Mouse (Mus musculus) CH12F3 (cell line): Measurements from ENCODE around the gene Syde2.

Experiments used
- in situ Hi-C: fragments of 300-500 bp; cut with MboI; formaldehyde crosslinking; loops from 2 replicates; pipeline ENCODE4 v1.14.3; 2020; ENCODE audit warnings: low sequenced_read_pairs

Gene Syde2

DNA sequence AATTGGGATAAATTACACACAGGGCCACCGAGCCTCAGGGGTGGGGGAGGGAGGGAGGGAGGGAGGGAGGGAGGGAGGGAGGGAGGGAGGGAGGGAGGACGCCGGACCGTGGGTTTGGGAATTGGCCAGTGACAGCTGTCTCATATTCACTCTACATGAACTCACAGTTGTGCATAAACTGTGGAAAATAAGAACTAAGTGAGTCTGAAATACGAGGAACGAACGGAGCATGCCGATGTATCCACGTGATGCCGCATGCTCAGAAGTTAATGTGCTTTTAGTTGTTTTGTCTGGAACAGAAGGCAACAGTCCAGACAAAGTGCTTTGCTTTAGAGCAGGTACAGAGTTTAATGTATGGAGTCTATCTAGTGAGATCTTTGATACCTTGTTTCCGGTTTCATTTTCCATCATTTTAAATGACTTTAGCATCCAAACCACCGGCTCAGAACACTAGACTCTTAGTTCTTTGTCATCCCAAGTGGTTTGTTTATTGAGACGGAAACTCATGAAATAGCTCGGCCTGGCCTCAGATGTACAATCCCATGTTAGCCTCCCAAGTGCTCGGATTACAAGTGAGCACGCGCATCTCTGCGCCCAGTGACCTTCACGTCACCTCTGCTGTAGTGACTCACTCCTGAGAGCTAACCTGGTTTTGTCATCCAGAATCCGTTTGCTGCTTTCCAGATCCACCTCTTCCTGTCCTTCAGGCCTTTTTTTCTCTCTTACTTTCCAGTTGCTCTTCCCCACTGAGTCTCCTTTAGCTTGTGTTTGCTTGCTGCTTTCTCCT lies 22.4 kb downstream of the Syde2 start:
- in situ Hi-C loops = no loop called here

DNA sequence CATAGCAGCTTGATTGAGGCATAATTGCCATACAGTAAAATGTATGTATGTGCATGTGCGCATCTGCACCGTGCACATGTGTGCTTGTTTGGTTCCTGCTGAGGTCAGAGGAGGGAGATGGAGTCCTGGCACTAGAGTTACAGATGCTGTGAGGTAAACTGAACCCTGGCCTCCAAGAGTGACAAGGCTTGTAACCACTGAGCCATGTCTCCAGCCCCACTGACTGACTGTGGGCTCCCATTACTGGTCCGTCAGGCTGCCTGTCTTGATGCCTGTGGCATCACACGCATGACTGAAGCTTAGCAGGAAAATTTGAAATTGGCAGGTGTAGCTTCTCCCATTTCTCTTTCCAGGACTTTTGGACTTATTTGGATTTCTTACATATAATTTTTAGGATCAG lies 23.1 kb downstream of the Syde2 start:
- in situ Hi-C loops = no loop called here

DNA sequence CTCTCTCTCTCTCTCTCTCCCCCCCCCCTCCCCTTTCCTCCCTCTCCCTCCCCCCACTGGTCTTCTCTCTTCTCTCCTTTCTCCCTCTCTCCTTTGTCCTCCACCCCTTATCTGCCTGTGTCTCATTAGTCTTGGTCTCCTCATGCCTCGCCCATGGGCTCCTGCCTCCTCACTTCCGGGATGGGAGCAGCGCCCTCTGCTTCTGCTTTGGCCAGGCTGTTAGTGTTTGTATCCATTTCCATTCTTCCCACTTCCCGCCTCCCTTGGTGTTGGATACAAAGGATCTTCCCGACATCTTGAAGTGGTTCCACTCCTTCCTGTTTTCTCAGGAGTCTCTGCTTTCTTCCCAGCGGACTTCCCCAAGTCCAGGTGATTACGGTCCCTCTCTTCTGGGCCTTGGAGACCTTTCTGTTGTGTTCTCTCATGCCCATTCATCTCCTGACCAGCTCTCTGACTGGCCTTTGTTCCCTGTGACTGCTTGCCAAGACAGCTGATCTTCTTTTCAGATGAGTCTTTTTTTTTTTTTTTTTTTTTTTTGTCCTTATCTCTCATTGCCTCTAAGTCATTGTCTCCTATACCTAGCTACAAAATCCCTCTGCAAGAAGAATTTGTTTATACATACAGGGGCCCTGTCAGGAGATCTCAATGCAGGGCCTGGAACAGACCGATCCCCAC lies 24.0 kb downstream of the Syde2 start:
- in situ Hi-C loops = no loop called here

DNA sequence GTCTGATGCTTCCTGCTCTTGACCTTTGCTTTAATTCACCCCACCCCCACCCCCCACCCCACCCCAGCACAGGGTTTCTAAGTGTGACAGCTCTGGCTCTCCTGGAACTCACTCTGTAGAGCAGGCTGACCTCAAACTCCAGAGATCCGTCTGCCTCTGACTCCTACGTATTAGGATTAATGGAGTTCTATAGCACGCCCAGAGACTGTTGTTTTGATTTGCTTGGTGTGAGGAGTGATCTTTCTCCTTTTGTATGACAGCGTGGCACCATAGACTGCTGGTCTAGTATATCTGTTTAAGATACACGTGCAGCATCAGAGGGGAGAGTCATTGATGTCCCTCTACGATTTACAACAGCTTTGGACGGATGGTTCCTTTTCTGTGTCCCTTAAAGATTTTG lies 25.8 kb downstream of the Syde2 start:
- in situ Hi-C loops = no loop called here

DNA sequence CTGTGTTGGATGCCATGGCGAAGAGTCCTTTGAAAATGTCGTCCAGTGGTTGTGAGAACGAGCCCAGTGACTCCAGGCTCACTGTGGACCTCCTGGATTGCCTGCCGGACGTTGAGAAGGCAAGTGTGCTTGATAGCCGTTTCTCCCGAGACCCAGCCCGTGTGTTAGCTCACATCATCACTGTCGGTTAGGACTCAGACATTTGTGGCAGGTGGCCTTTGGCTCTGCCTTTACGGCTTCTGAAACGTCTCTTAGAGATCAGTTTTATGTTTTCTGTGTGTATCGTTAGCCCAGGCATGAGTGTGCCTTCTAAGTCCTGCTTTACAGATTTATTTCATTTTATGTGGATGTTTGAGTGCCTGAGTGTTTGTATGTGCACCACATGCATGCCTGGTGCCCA lies 26.7 kb downstream of the Syde2 start:
- in situ Hi-C loops = no loop called here

DNA sequence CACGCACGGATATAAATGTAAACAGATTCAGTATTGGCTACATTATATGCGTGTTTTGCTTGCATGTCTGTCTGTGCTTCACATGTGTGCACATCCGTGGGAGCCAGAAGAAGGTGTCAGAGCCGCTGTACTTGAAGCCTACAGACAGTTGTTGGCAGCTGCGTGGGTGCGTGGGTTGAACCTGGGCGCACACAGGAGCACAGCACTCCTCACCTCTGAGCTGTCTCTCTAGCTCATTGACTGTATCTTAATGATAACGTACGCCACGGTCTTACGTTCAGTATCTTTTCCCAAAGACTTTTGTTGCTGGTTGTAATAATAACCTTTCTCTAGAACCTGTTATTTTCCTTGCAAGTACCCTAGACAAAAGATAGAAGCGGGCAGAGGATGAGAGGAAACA lies 29.3 kb downstream of the Syde2 start:
- in situ Hi-C loops = no loop called here

DNA sequence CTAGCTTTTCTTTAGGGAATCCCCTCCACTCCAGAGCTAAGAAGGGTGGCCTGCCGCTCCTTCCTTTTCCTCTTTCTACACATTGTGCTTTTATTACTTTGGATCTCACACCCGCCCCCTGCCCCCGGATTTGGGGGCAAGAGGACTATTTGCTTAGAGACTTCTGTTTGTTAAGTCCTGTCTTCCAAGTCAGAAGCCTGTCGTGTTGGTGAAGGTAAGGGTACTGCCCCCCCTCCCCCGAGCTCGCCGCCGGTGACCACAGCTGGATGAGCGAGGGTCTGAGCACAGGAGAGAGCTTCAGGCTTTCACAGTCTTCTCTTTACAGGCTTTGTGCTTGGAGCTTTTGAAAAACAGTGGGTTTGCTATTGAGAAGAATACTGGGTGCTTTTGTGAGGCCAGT lies 29.9 kb downstream of the Syde2 start:
- in situ Hi-C loops = no loop called here

DNA sequence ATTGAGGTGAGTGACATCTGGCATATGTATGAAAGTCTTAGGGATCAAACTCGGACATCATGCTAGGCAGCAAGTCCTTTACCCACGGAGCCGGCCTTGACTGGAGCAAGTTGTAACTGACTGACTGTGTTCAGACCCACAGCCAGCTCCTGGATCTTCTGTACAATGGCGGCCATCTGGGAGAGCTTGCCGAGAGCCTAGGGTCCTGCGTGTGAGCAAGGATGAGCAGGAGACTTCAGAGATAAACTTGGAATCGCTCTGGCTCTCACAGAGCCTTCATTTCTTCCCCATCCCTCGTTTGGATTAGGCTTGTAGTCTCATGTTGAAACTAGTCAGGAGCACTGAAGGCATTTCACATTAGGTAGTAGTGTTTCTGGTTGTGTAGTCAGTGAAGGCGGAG lies 34.6 kb downstream of the Syde2 start:
- in situ Hi-C loops = no loop called here

DNA sequence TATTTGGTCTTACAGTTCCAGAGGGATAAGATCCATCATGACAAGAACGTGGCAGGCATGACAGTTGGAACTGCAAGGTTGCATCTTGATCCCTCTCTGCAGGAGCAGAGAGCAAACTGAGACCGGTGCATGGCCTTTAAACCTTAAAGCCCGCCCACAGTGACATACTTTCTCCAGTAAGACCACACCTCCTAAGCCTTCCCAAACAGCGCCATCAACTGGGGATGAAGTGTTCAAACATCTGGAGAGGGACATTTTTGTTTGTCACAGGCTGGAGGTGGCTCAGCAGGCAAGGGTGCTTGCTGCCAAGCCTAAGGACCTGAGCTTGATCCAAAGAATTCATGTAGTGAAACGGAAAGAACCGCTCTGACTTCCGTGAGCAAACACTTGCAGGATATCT lies 37.1 kb downstream of the Syde2 start:
- in situ Hi-C loops = no loop called here

DNA sequence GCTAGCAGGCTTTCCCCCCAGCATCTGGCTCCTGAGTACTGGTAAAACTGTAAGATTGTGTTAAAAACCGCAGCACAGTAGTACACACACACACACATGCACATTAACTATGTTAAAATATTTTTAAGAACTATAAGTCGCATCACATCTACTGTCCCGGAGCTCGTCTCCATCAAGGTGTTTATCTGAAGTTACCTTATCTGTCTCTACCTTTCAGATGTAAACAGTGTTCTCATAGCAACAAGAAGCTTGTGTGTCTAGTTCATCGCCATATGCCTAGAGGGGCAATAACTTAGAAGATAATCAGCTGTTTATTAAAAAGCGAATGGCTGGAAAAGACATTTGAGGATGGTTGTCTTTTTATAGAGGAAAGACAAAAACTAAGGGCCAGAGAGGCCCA lies 37.8 kb downstream of the Syde2 start:
- in situ Hi-C loops = no loop called here

DNA sequence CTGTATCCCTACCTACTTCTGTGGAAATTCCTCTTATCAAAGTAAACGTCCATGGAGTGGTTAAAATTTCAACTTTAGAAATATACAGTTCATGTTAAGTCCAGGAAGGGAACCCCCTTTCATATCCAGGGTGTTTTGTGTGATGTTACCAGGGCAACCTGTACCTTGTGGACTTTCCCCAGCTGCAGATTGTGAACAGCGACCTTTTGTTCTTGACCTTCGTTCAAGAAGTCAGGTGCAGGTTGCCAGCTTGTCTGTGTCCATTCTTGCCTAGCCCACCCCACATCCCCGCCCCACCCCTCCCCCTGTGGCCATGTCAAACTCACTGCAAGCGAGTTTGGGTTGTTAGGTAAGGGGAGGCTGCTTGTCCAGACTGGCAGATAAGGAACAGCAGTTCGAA lies 39.4 kb downstream of the Syde2 start:
- in situ Hi-C loops = no loop called here

DNA sequence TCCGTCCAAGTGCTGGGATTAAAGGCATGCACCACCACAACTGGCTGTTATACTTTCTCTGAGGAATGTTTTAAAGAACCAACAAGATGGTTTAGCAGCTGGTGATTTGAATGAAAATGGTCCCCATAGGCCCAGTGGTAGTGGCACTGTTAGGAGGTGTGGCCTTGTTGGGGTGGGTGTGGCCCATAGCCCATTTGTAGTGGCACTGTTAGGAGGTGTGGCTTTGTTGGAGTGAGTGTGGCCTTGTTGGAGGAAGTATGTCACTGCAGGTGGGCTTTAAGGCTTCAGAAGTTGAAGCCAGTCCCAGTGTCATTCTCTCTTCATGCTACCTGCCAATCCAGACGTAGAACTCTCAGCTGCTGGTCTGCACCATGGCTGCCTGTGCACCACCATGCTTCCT lies 40.7 kb downstream of the Syde2 start:
- in situ Hi-C loops = no loop called here

DNA sequence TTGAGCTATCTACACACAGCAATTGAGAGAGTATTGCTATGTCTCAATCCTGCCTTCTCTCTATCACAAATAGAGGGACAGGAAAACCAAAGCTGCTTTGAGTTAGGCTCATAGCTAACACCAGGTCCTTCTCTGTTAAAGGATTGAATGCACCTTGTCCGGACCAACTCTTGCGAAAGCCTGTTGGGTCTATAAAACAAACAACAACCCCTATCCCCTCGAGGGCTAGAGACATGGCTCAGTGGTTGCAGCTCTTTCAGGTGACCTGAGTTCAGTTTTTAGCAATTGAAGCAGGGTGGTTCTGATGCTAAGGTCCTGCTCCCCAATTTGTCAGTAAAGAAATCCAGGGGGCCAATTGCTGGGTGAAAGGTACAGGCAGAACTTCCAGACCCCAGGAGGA lies 41.6 kb downstream of the Syde2 start:
- in situ Hi-C loops = no loop called here

DNA sequence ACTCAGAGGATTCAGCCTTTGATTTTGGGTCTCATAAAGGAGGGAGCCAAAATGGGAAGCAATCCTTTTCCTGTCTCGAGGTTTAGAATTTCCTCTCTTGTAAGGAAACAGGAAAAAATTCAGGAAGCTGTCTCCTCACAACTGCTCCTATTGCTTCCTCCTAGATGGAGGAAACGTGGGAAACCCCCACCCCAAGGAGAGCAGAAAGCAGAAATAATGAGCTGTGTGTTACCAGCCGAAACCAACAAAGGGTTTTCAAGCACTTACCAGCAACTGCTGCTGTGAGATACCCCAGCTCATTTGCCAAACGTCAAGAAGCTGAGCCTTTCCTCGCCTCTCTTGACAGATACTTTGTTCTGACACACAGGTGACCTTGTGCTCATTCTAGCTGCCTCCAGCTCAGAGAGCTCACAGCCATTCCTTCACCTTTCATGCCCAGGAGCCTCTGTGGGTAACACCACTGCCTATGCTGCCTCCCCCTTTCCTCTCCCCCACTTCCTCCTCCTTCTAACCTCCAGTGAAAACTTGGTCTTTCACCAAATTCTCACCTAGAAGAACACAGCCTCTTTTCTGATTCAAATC lies 42.7 kb downstream of the Syde2 start:
- in situ Hi-C loops = no loop called here

DNA sequence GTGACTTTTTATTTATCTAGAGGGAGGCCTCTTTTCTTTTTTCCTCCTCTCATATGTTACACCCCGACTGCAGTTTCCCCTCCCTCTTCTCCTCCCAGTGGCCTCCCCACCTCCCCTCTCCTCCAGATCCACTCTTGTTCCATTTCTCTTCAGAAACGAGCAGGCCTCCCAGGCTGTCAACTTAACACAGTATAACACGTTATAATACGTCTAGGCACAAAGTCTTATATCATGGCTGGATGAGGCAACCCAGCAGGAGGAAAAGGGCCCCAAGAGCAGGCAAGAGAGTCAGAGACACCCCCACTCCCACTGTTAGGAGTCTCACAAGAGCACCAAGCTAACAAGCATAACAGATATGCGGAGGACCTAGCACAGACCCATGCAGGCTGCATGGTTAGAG lies 45.3 kb downstream of the Syde2 start:
- in situ Hi-C loops = no loop called here

DNA sequence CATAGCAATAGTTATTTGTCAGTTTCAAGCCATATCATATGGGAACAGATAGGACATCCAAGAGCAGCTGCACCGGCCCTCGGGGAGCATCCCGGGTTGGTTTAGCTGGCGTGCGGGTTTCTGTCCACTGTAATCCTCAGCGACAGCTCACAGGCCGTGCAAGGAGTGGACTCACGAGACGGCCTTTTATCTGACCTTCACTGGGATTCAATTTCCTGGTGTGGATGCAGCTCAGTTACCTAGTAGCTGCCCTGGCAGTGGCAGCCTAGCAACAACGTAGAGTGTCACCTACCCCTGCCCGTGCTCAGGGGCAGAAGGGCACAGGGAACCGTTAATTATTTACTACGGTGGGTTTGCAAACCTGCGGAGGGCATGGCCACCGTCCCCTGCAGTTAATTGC lies 50.2 kb downstream of the Syde2 start:
- in situ Hi-C loops = no loop called here

DNA sequence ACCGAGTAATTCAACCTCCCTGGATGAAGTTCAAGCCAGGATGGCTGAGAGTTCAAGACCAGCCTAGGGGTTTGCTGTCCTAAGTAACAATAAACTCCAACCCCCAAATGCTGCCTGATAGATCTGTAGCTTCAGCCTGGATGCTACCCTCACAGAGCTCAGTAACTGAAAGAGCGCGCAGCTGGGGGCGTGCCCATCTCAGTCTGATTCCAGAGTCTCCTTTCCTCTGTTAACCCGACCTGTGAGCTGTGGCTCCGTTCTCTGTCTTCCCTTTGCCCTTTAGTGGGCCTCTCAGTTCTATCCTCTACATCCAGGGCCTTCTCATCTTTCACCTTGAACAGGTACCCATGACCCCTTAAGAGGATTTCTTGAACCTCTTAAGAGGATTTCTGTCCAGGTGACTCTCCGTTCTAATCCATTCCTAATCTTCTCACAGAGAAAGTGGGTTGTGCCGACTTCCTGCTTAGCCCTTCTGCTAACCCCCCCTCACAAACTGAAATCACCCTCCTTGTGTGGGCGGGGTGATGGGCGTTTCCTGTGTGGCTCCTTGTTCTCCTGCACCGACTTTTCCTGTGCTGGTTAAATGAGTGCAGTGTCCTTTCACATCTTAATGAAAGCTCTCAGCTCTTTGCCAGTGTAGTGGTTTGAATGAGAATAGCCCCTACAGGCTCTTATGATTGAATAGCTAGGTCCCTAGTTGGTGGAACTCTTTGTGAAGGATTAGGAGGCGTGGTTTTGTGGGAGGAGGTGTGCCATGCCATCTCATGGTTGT lies 51.6 kb downstream of the Syde2 start:
- in situ Hi-C loops = no loop called here

DNA sequence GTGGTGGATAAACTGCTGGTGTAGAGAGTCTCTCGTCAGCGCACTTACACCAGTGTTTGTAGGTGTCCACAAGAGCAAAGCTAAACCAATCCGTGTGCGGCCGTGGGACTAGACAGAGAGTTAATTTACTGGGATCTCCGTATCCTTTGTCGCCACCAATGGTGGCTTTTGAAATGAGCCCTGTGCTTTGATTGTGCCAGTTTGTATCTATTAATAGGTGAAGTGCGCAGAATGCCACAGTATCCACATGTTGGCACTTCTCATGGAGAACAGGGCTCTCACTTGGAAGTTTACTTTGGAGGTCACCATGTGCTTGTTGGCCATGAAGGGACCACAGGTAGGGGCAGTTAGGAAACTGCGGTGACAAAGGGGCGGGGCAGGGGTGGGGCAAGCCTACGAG lies 53.7 kb downstream of the Syde2 start:
- in situ Hi-C loops = no loop called here

DNA sequence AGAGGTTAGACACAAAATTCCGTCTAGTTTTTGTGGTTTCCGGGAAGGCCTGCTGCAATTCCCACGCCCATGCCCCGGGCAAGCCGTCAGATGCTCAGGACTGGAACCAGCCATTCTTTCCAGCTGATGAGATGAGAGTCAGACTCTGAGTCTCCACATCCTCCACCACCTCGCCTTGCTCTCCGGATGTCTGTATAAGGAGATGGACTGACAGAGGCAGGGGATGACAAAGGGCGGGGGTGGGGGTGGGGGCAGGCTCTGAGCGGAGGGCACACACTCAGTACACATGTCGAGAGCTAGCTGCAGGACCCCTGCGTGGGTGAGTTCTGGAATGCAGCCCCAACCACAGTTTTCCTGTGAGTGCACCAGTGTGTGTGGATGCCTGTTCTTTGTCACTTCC lies 57.3 kb downstream of the Syde2 start:
- in situ Hi-C loops = no loop called here

DNA sequence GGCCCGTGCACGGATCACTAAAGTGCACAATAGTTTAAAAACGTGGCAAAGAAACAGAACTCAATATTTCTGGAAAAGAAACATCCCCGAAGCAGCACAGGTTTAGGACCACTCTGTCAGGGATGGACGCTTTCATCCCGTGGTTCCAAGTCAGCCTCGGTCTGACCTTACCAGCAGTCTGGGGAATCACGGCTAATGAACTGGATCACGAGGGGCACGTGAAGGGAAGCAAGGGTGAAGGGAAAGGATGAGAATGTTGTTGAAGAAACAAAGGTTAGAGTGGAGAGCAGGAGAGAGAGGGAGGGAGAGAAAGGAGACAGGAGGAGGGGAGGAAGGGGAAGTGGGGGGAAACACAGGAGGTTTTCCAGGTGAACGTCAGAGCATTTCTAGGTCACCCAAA lies 58.4 kb downstream of the Syde2 start:
- in situ Hi-C loops = no loop called here

DNA sequence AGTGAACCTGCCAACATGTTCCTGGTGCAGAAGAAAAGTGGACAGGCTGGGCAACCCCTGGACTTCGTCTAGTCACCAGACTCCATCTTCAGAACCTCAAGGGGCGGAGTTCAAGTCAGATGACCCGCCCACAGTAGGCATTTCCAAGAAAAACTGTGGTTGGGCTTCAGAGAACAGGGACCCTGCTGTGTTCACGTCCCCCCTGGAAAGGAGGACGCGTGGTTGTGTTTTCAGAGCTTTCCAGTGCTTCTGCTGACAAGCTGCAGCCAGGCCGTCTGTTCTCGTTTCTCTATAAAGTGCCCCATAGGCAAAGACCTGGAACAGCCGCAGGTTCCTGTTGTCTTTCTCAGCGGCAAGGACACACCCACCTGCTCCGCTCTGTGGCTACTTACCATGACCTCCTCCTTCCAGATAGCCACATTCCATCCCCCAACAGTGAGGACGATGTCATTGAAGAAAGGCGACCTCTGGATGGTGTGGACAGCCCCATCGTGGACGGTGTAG lies 60.1 kb downstream of the Syde2 start:
- in situ Hi-C loops = no loop called here
